Mouse (Mus musculus): Measurements from ENCODE around the gene Zdhhc16.

The Zdhhc16 gene

DNA sequence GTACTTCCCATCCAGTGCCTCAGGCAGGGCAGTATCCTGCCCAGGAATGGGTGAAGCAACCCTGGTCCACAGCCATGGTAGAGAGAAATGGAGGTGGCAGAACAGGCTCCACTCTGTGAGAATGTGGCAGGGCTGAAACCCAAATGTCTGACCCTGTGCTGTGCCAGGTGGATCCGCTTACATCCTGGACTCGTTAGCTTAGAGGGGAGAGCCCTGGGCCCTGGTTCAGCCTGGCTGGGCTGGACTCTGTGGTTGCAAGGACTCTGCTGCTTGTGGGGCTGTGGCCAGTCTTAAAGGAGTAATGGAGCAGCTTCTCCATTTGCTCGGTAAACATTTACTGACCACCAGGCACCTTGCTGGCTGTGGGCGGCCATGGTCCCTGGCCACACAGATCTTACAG lies 53.9 kb downstream of the Zdhhc16 start:
- DNase-seq (ENCODE audit: low read depth, low spot score) = no peak

GRCm38 (mm10) chr19:41989810-41990209 lies 56.5 kb downstream of the Zdhhc16 start:
- DNase-seq (ENCODE audit: low read depth, low spot score) = no peak

DNA sequence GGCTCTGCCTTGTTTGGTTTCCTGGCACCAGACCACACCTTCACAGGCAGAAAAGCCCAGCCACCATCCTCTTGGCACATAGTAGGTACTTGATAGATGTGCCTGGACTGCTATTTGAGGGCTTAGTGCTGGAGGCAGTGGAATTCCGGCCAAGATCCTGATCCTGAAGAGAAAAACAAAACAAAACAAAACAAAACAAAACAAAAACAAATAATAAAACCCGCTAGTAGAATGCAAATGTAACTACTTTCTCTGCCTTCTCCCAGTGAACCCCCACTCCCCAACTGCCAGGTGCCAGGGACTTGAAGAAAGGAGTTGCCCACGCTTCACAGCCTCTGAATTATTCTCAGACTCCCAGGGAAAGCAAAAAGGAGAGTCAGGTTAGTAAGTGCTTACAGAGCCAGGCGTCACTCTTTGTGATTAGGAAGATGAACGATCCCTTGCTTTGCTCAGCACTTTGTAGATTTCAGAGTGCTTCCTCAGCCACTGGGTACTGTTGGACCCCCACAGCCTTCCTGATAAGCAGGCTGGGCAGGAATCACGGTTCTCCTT lies 58.7 kb downstream of the Zdhhc16 start:
- no peak for DNase-seq (ENCODE audit: low read depth, low spot score)

DNA sequence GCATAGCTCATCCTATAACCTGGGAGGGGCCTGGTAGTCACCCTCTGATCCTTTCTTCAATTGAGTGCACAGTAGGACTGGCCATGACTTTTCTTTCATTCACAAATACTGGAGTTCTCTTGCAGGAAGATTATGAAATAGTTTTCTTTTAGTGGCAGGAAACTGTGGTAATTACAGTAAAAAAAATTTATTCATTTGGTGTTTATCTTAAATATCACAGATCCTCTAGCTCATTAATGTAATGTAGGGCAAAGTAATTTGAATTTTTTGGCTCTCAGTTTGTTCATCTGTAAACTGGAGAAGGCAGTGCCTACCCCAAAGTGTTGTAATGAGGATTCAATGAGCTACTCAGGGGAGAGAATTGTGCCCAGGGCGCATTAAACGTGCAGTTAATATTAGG lies 59.7 kb downstream of the Zdhhc16 start:
- DNase-seq (ENCODE audit: low read depth, low spot score) = no peak

DNA sequence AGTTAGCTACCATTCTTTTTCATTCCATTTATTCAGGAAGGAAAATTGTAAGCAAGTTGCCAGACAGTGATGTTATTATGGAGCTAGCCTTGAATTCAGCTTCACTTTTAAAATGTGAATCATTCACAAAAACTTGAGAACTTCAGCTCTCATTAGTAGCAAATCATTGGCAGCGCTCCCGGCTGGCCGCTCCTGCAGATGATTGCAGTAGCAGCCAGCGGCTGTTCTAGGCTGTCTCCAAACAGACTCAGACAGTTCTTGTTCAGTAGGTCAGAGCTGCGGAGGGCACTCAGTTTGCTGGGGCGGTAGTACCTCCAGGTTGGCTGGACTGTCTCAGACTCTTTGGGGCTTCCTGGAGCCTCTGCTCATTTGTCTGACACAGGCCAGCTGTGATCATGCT lies 60.2 kb downstream of the Zdhhc16 start:
- DNase-seq (ENCODE audit: low read depth, low spot score) = no peak
